Mouse (Mus musculus): Measurements from ENCODE around the gene Accs.

DNA sequence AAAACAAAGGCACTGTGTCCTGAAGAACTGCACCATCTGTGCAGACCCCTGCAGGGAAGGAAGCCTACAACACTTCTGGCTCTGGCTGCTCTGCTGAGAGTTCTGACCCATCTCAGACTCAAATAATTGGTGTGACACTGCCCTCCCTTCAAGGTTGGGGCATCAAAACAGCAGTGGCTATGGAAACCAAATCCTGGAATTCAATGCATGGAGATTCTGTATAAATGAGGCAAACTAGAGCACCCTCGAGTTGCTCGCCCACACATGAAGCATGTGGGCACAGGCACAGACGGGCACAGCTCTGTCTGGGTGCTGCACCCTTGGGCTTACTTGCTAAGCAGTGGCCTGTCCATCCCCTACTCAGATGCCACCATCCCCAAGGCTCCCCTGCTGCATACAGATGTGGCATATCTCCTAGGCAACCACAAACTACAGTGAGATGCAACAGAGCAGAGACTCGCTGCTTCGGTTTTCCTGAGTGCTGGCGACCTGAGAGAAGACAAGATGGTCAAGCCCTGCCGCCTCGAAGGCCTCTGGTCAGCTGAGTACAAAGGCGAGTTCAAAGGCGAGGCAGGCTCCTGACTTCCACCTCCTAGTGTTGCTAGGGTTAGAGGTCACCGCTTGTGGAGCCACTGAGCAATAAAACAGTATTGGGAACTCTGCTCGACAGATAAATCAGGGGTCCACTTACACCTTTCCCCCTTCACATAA lies 64.9 kb downstream of the Accs start:
- TF ChIP-seq CTCF (IDR thresholded peaks at IDR 0.05; ENCODE audit: control insufficient read depth, insufficient read depth, insufficient read length) (no peak), MAX (IDR thresholded peaks at IDR 0.05) (no peak)

All from C2C12 (cell line).